Mouse (Mus musculus) gastrocnemius, adult 8-10 months (tissue): ENCODE results near the gene Adamts5. TPM values are rescaled to one million over a fixed set of nuclear protein-coding genes. Genes with fewer than 3 reads are reported as not detected.
A peak's percentile ranks its signal among the peaks of the same experiment; 100 is the strongest.

Experiments used
- DNase-seq, 2 experiments: peaks; one replicate each; pipeline ENCODE4 v3.0.0; 2022; ENCODE audit warnings: low spot score in 2 of 2
- total RNA-seq, 4 experiments: library from RNA; stranded (reverse); gene quantifications; 2 replicates each; pipeline ENCODE4 v1.2.4; 2022

Adamts5 gene
- 1 to 10 TPM; 3.0 to 7.1 (median 3.4) TPM for total RNA-seq

DNA sequence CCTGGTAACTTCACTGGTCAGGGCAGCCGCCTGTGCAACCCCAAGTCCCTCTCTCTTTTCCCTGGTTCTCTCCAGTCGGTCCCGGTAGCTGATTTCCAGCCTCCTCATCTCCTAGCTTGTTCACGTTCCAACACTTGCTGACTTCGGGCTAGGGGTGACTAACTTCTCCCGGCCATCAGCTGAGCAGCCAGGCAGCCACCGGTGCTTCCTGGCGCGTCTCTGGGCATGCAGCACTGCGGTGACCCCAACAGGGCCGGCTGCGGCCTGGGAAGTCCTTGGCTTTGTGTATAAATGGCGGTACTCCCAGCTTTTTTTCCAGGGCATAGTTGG lies at the start of gene Adamts5:
TSS of gene Adamts5 (minus strand) at position 248 of the 330 bp plus-strand sequence.
- peak in 1 of 2 experiments; percentile 3 for DNase-seq

DNA sequence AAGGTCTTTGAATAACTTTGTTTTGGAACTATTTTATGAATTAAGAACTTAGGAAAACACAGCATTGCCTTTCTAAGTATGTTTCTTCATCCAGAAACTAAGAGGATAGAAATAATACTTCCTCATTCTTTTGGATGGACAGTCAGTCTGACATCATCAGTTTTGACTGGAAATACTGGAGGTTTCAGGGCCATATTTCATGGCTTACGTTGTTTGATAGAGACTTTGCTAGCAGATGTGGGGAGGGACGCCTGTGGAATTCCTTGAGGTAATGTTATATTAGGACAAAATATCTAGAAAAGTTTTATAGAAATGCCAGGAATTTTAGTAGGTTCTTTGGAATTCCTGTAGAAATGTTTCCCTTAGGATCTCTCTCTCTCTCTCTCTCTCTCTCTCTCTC lies 48.7 kb upstream of the Adamts5 start:
- no peak for DNase-seq

DNA sequence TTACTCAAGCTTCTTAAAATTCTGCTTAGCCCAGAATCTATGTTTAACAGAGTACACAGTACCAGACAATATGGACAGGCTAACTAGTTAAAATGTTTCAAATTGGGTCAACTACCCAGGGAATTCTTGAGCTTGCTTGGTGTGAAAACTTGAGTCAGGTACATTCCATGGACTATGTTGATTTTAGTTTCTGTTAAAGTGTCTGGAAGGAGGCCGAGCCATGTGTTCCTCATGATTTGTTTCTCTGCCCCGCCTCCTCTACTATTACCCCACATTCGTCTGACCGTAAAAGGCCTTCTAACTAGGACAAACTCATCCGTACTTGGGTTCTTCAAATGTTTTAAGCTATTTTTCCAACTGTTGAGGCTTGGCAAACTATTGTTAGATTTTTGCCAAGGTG lies 24.4 kb upstream of the Adamts5 start:
- DNase-seq = no peak

GRCm38 (mm10) chr16:85922454-85922853 lies 20.8 kb upstream of the Adamts5 start:
- DNase-seq = no peak

DNA sequence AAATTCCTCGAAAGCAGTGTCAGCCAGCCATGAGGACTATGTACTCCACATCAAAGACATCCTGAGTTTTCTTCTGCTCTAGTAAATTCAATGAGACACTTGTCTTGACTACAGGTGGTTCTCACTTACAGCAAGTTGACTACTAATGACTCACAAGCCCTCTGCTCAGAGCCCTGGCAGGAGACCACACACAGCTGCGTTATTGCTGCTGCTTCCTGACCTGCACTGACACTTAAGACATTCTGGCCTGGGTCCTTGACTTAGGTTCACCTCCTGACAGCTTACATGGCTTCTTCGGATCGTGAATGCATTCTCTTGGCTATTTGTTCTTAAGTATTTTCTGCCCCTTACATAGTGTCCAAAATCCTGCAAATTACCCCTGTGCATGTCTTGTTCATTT lies 18.5 kb upstream of the Adamts5 start:
- no peak for DNase-seq

- DNase-seq = peak; percentile 34 to 35
These were observed 687 bp downstream of the Adamts5 start for GRCm38 (mm10) chr16:85900702-85901580.

- DNase-seq = peak in 1 of 2 experiments; percentile 21
These were observed 1.6 kb downstream of the Adamts5 start for GRCm38 (mm10) chr16:85899790-85900587.

DNA sequence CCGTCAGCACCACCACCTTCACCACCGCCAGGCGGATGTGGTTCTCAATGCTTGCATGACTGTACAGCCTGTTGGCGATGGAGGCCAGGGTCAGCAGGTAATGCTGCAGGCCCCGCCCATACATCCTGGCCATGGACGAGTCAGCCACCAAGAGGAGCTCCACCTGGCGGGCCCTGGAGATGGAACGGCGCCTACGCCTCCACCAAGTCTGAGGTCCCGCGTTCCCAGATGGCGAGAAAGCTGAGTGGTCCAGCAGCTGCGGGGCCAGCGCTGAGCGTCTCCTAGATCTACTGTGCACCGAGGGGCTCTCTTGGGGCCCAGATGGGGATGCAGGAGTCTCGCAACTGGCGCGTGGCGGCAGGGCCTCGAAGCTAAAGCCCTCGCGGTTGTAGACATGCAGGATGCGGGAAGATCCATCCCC lies 2.3 kb downstream of the Adamts5 start:
- peak; percentile 25 to 26 for DNase-seq

DNA sequence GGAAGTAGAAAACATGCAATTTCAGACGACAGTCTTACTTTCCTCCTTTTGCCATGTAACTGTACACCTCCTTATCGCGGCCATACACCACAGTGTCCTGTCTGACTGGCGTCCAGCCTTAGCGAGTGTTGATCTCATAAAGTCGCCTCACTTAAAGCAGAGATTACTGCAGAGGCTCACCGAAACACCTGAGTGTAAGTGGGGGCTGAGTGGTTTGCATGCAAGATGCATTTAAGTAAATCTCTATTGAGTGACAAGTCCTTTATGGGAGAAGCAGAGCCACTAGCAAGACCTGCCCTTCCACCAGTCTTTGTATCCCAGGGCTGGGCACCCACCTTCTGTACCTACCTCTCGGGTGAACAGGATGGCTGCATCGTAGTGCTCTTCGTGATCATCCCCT lies 2.8 kb downstream of the Adamts5 start:
- no peak for DNase-seq

- peak; percentile 48 to 65 for DNase-seq
These were observed 3.2 kb downstream of the Adamts5 start for GRCm38 (mm10) chr16:85898391-85898790.

- no peak for DNase-seq
These were observed 3.8 kb downstream of the Adamts5 start for GRCm38 (mm10) chr16:85897854-85898253.

GRCm38 (mm10) chr16:85895948-85896347 lies 5.7 kb downstream of the Adamts5 start:
- DNase-seq = no peak

DNA sequence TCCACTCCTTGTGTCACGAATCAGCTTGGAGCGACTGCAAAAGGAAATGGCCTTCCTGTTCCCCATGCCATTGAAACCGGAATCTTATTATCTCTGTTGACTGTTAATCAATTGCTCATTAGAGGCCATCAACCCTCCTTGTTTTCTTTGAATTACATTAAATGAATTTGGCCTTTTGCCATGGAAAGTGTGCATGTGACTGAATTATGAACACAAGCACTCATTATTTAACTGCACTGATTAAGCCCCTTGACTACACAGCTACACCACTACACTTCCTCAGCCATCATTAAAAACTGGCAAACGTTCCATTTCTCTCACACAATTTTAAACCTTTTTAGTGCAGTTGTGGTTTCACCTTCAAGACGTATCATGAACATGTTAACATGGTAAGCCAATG lies 11.8 kb downstream of the Adamts5 start:
- no peak for DNase-seq

DNA sequence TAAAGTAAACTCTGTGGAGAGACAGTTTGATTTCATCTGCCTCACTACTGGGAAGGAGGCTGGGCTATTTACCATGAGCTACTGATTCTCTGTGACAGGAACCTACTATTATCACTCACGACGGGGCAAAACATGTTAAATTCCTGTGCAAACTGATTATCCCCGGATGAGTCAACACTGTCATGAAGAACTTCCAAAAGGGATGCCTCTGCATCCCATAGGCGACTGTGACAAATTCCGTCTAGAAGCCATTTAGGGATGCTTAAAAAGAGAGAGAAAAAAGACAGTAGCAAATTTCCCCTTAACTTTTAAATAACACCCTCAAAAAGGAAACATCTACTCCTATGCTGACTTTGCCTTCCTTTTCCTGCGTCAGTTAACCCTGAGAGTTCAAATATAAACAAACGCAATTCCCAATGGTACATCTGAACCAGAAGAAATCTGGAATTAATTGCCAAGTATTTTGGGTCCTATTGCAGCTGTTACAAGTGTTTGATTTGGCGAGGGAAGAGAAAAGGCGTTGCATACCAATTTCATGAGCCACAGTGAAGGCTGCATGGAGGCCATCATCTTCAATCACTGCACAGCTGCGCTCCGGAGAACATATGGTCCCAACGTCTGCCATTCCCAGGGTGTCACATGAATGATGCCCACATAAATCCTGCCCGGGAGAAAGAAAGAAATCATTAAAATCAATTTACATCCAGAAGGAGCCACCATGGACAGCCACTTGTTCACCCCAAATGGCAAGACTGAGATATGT lies 14.2 kb downstream of the Adamts5 start:
- no peak for DNase-seq

GRCm38 (mm10) chr16:85879075-85879474 lies 22.6 kb downstream of the Adamts5 start:
- no peak for DNase-seq

DNA sequence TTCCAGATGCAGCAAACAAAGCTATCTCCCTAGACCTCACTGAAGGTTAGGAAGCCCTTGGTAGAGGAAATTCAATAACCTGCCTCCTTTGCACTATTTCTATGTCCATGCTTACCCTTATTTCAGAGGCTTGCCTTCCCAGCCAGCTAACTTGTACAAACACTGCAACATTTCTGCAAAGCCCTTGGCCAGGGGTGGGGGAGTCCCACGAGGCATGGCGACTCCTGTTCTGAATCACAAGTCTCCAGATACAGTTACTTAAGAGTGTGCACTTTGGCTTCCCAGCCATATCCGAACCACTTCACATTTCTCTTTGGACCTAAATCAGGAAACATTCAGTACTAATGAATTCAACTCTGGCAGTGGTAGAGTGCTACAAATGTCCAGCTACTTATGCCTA lies 27.5 kb downstream of the Adamts5 start:
- peak; percentile 29 to 42 for DNase-seq

DNA sequence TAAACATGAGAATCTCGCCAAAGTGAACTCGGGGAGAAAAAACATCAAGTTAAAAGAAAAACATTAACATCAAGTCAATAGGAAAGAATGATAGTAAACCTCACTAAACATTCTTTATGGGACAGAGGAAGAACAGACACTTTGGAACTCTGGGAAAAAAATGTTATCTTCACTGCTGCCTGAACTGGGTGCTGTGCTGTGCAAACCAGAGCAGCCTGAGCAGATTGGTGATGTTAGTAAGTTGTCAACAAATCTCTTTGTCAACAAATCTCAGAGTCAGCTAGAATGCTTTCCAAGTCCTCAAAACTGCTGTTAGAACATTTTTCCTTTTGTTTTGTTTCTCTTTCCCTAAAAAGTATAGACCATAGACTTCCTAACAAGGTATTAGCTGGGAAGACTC lies 29.7 kb downstream of the Adamts5 start:
- no peak for DNase-seq

- DNase-seq = no peak
These were observed 30.4 kb downstream of the Adamts5 start for GRCm38 (mm10) chr16:85871248-85871647.

- no peak for DNase-seq
These were observed 36.8 kb downstream of the Adamts5 start for GRCm38 (mm10) chr16:85864691-85865389.

- no peak for DNase-seq
These were observed 47.1 kb downstream of the Adamts5 start for GRCm38 (mm10) chr16:85854505-85854904.

DNA sequence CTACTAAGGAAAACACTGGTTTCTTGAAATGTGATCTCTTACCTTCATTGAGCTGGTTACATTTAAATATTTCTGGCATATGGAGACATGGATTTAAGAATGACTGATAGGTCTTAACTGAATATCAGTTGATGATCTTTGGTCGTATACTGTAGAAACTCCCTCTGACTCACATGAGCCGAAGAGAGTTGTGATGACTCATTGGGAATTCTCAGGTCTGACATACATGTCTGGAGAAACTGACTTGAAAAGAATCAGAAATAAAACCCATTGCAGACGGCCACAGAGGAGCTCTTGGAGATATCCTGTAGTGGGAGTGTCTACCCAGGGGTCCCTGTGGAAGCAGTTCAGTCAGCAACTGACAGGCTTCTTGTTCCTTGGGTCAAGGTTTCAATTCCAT lies 74.6 kb downstream of the Adamts5 start:
- no peak for DNase-seq
